Mouse (Mus musculus) brain, embryonic 14.5 days (tissue): Measurements from ENCODE around the gene Cfap126.
"Not testable (repeated sequence)": the region's sequence is repeated elsewhere in the genome, so short reads cannot be mapped to it uniquely, and the experiment has no call there.

Source experiments
- CTCF ChIP-seq: fragments of 200-500 bp; IDR thresholded peaks from 2 replicates; pipeline ENCODE4 v1.5.1; 2012; ENCODE audit warnings: inconsistent platforms, mild to moderate bottlenecking, moderate library complexity, borderline replicate concordance; ENCODE audit not compliant: insufficient read depth, insufficient read length; ENCODE audit errors: extremely low read depth
- POLR2A ChIP-seq: fragments of 200-500 bp; IDR thresholded peaks from 2 replicates; pipeline ENCODE4 v1.6.1; 2012; ENCODE audit warnings: mild to moderate bottlenecking, inconsistent platforms, borderline replicate concordance; ENCODE audit not compliant: poor library complexity, insufficient read depth, insufficient read length, severe bottlenecking; ENCODE audit errors: extremely low read depth

DNA sequence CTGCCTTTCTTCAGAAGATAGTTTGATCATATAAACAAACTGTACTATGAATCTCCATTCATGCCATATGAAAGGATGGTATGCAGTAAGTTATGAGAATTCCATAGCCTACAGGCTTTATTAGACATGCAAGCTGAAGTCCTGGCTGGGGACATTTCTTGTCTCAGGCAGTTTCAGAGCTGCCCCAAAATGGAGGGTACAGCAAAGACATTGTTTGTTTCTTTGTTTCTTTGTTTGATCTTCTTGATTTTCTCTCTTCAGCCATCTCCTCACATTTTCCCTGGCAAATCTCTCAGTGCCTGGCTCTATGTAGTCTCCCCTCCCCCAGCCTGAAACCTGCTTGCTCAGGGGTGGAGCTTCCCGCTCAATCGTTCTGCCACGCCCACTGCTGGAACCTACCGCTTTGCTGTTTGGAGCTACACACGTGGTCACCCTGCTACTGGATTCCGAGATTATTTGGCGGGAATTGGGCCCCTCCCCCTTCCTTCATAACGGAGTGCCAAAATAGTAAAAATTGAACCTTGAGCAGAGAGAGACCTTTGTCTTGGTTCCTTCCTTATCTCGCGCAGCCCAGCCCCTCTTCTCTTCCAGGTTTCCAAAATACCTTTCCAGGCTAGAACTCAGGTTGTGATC lies 25.4 kb upstream of the Cfap126 start:
- not testable (repeated sequence) for TF ChIP-seq CTCF, POLR2A
